Mouse (Mus musculus): Measurements from ENCODE around the gene Kcnk3. TPM values are rescaled to one million over a fixed set of nuclear protein-coding genes. Genes with fewer than 3 reads are reported as not detected.
A peak's percentile ranks its signal among the peaks of the same experiment; 100 is the strongest.

The Kcnk3 gene
- polyA plus RNA-seq, 1 experiment, result 25.0 TPM

- H3K4me1 ChIP-seq (ENCODE audit: control insufficient read depth, insufficient read depth, low read length), result no peaks in the 10 kb centered on the region
- no peaks in the 10 kb centered on the region for H3K36me3 ChIP-seq (ENCODE audit: control insufficient read depth, insufficient read depth, low read length)
- H3K27me3 ChIP-seq (replicated peaks; ENCODE audit: control insufficient read depth, insufficient read depth, low read length), result no peaks in the 10 kb centered on the region
- no peak overlapping the region for H3K27ac ChIP-seq (ENCODE audit: insufficient read depth, low read depth, low read length)
- TF ChIP-seq POLR2A (IDR thresholded peaks at IDR 0.05; ENCODE audit: low read depth, low read length) (no peak), CTCF (conservative IDR thresholded peaks at IDR 0.05; ENCODE audit: insufficient read depth, insufficient read length, low read depth, low read length) (no peak)
- WGBS, result 61% methylated on average over 8 of the region's 8 CpGs
- no peak for DNase-seq
- no peak overlapping the region for H3K4me3 ChIP-seq (ENCODE audit: insufficient read depth, low read depth, low read length)
Observed at GRCm38 (mm10) chr5:30554981-30555380, 33.0 kb upstream of the Kcnk3 start.

GRCm38 (mm10) chr5:30556284-30556683, 31.7 kb upstream of the Kcnk3 start:
- Histone ChIP-seq H3K27ac (ENCODE audit: insufficient read depth, low read depth, low read length) (no peak overlapping the region), H3K27me3 (replicated peaks; ENCODE audit: control insufficient read depth, insufficient read depth, low read length) (no peaks in the 10 kb centered on the region), H3K4me3 (ENCODE audit: insufficient read depth, low read depth, low read length) (no peak overlapping the region), H3K4me1 (ENCODE audit: control insufficient read depth, insufficient read depth, low read length) (no peaks in the 10 kb centered on the region), H3K36me3 (ENCODE audit: control insufficient read depth, insufficient read depth, low read length) (no peaks in the 10 kb centered on the region)
- no peak for DNase-seq
- no peak for TF ChIP-seq POLR2A (IDR thresholded peaks at IDR 0.05; ENCODE audit: low read depth, low read length)
- TF ChIP-seq CTCF (conservative IDR thresholded peaks at IDR 0.05; ENCODE audit: insufficient read depth, insufficient read length, low read depth, low read length), result no peak
- WGBS, result 79% methylated on average over 3 of the region's 3 CpGs

GRCm38 (mm10) chr5:30559421-30559820, 28.5 kb upstream of the Kcnk3 start:
- no peaks in the 10 kb centered on the region for H3K27me3 ChIP-seq (replicated peaks; ENCODE audit: control insufficient read depth, insufficient read depth, low read length)
- H3K4me3 ChIP-seq (ENCODE audit: insufficient read depth, low read depth, low read length), result no peak overlapping the region
- TF ChIP-seq POLR2A (IDR thresholded peaks at IDR 0.05; ENCODE audit: low read depth, low read length) (no peak), CTCF (conservative IDR thresholded peaks at IDR 0.05; ENCODE audit: insufficient read depth, insufficient read length, low read depth, low read length) (no peak)
- H3K4me1 ChIP-seq (ENCODE audit: control insufficient read depth, insufficient read depth, low read length), result no peaks in the 10 kb centered on the region
- WGBS, result 84% methylated on average over 3 of the region's 3 CpGs
- H3K36me3 ChIP-seq (ENCODE audit: control insufficient read depth, insufficient read depth, low read length), result no peaks in the 10 kb centered on the region
- no peak for DNase-seq
- no peak overlapping the region for H3K27ac ChIP-seq (ENCODE audit: insufficient read depth, low read depth, low read length)

GRCm38 (mm10) chr5:30559986-30560493, 27.9 kb upstream of the Kcnk3 start:
- H3K27ac ChIP-seq (ENCODE audit: insufficient read depth, low read depth, low read length), result no peak overlapping the region
- no peak overlapping the region for H3K4me3 ChIP-seq (ENCODE audit: insufficient read depth, low read depth, low read length)
- H3K4me1 ChIP-seq (ENCODE audit: control insufficient read depth, insufficient read depth, low read length), result no peaks in the 10 kb centered on the region
- no peaks in the 10 kb centered on the region for H3K27me3 ChIP-seq (replicated peaks; ENCODE audit: control insufficient read depth, insufficient read depth, low read length)
- no peaks in the 10 kb centered on the region for H3K36me3 ChIP-seq (ENCODE audit: control insufficient read depth, insufficient read depth, low read length)
- DNase-seq, result no peak
- 34% methylated on average over 3 of the region's 3 CpGs for WGBS
- no peak for TF ChIP-seq POLR2A (IDR thresholded peaks at IDR 0.05; ENCODE audit: low read depth, low read length)
- no peak for TF ChIP-seq CTCF (conservative IDR thresholded peaks at IDR 0.05; ENCODE audit: insufficient read depth, insufficient read length, low read depth, low read length)

GRCm38 (mm10) chr5:30568479-30568878, 19.5 kb upstream of the Kcnk3 start:
- no peak for DNase-seq
- no peak overlapping the region for H3K27ac ChIP-seq (ENCODE audit: insufficient read depth, low read depth, low read length)
- H3K4me3 ChIP-seq (ENCODE audit: insufficient read depth, low read depth, low read length), result no peak overlapping the region
- no peaks in the 10 kb centered on the region for H3K4me1 ChIP-seq (ENCODE audit: control insufficient read depth, insufficient read depth, low read length)
- 89% methylated on average over 1 of the region's 1 CpGs for WGBS
- no peaks in the 10 kb centered on the region for H3K36me3 ChIP-seq (ENCODE audit: control insufficient read depth, insufficient read depth, low read length)
- no peaks in the 10 kb centered on the region for H3K27me3 ChIP-seq (replicated peaks; ENCODE audit: control insufficient read depth, insufficient read depth, low read length)
- no peak for TF ChIP-seq CTCF (conservative IDR thresholded peaks at IDR 0.05; ENCODE audit: insufficient read depth, insufficient read length, low read depth, low read length)
- TF ChIP-seq POLR2A (IDR thresholded peaks at IDR 0.05; ENCODE audit: low read depth, low read length), result no peak

GRCm38 (mm10) chr5:30571820-30572219, 16.1 kb upstream of the Kcnk3 start:
- H3K36me3 ChIP-seq (ENCODE audit: control insufficient read depth, insufficient read depth, low read length), result no peaks in the 10 kb centered on the region
- no peak overlapping the region for H3K27ac ChIP-seq (ENCODE audit: insufficient read depth, low read depth, low read length)
- WGBS, result 82% methylated on average over 5 of the region's 5 CpGs
- TF ChIP-seq POLR2A (IDR thresholded peaks at IDR 0.05; ENCODE audit: low read depth, low read length) (no peak), CTCF (conservative IDR thresholded peaks at IDR 0.05; ENCODE audit: insufficient read depth, insufficient read length, low read depth, low read length) (no peak)
- DNase-seq, result no peak
- H3K4me3 ChIP-seq (ENCODE audit: insufficient read depth, low read depth, low read length), result no peak overlapping the region
- H3K4me1 ChIP-seq (ENCODE audit: control insufficient read depth, insufficient read depth, low read length), result no peaks in the 10 kb centered on the region
- H3K27me3 ChIP-seq (replicated peaks; ENCODE audit: control insufficient read depth, insufficient read depth, low read length), result no peaks in the 10 kb centered on the region

GRCm38 (mm10) chr5:30574367-30574766, 13.6 kb upstream of the Kcnk3 start:
- H3K36me3 ChIP-seq (ENCODE audit: control insufficient read depth, insufficient read depth, low read length), result no peaks in the 10 kb centered on the region
- WGBS, result 80% methylated on average over 8 of the region's 8 CpGs
- no peaks in the 10 kb centered on the region for H3K4me1 ChIP-seq (ENCODE audit: control insufficient read depth, insufficient read depth, low read length)
- no peaks in the 10 kb centered on the region for H3K27me3 ChIP-seq (replicated peaks; ENCODE audit: control insufficient read depth, insufficient read depth, low read length)
- peak; percentile 5 for DNase-seq
- H3K4me3 ChIP-seq (ENCODE audit: insufficient read depth, low read depth, low read length), result no peak overlapping the region
- no peak overlapping the region for H3K27ac ChIP-seq (ENCODE audit: insufficient read depth, low read depth, low read length)
- TF ChIP-seq POLR2A (IDR thresholded peaks at IDR 0.05; ENCODE audit: low read depth, low read length) (no peak), CTCF (conservative IDR thresholded peaks at IDR 0.05; ENCODE audit: insufficient read depth, insufficient read length, low read depth, low read length) (no peak)
